Mouse (Mus musculus) retina, postnatal 7 days (tissue): ENCODE data around the gene Mcmbp.
A peak's percentile ranks its signal among the peaks of the same experiment; 100 is the strongest.
"Not testable (repeated sequence)": the region's sequence is repeated elsewhere in the genome, so short reads cannot be mapped to it uniquely, and the experiment has no call there.

Source experiments
- DNase-seq: peaks from one replicate; pipeline ENCODE4 v3.0.0-alpha.2; 2012; ENCODE audit warnings: low read depth, low spot score

Gene Mcmbp

DNA sequence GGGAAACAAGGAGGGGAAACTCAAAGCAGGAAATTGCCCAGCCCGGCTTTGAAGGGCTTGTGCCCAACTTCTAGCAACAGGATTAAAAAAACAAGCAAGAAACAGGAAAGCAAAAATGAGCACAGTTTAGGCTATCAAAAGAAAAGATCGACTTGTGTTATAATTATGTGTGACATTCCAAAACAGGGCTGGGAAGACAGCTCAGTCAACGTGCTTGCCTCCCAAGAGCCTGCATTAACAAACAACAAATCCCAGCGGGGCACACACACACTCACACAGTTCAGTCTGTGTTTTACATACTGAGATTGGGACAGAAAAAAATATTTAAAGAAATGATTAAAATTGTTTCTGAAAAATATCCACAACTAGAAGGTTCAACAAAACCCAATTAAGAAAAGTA, 22.3 kb downstream of the Mcmbp start:
- no peak for DNase-seq

DNA sequence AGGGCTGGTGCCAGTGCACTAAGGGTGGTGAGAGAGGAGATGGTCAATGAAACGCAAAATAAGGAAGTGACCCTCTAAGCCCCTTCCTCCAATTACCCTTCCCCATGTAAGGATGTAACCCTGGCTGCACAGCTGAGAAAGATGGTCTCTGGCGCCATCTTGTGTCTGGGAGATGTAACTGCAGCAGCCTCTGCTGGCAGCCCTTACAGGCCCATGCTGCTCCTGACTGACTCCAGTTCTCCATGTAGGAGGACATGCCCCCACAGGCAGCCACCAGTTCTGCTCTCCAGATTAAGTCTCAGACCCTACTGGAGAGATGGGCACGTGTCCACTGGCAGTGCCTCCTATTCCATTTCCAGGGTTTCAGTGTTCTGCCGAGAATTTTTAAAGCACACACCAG, 34.6 kb downstream of the Mcmbp start:
- peak; percentile 46 for DNase-seq

DNA sequence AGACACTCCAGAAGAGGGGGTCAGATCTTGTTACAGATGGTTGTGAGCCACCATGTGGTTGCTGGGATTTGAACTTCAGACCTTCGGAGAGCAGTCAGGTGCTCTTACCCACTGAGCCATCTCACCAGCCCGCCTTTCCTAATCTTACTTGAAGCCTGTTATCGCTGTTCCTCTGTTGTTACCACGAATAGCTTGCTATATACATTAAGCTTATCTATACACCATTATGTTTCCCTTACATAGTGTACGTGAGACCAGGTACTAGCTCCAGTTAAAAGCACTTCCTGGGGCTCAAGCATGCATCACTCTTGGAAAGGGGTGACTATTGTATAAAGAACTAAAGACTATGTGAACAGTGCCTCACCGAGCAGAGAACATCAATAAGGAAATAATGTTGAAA, 40.3 kb downstream of the Mcmbp start:
- not testable (repeated sequence) for DNase-seq

DNA sequence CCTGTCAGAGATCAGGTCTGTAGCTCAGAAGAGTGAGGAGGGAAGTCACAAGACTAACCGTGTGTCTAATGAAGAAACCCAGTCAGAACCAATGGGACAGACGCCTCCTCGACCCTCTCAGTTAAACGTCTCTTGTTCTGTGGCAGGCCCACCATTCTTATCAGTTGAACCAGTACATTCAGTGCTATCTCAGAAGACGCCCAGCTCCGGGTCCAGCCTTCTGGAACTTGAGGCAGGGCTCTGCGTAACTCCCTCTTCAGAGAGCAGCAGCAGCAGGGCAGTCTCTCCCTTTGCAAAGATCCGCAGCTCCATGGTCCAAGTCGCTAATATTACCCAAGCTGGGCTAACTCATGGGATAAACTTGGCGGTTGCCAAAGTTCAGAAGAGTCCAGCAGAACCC, 45.4 kb downstream of the Mcmbp start:
- no peak for DNase-seq

DNA sequence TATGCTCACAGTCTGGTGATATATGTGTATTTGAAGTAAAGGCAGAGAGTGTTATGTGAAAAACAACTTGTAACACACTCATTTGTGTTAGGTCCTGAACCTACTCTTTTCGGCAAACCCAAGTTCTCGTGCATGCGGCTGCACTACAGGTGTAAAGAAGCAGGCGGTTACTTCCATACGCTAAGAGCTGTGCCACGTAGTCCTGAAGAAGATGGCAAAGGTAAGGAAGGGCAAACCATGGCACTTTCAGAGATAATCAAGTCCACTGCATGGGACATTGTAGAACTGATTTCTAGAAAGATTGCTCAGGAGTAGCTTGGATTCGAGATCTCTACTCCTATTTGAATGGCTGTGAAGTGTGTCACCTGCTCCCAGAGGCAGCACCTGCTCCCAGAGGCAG, 48.1 kb downstream of the Mcmbp start:
- DNase-seq: no peak

DNA sequence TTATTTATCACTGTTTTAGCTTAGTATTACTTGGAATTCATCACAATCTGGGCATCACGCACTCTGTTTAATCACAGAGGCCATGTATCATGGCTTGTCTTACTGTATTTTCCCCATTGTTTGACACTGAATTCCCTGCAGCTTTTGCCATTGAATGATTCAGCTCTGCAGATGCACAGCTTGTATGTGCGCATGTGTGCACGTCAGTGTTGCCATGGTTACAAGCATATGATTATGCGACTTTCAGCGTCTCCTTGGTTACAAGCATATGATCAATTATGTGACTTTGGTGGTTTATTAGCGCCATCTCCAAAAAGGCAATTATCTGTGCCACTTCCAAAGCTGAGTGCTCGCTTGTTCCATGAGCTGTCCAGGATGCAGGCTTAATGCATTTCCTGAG, 49.5 kb downstream of the Mcmbp start:
- DNase-seq: peak; percentile 25

DNA sequence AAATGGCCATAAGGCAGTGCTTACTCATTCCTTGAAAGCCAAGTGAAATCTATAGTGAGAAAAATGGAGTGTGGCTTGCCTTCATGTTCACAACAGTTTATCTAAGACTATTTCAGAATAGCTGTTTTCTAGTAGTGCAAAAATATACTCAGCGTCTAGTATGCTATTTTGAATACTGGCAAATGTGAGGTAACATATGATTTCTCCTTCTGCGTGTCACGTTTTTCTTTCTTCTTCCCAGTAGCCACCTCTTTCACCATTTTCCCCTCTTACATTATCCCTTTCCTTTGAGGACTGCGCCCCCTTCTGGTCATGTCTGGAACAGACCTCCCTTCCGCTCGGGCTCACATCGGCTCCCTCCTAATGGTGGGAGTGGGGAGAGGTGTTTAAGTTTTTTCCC, 50.2 kb downstream of the Mcmbp start:
- DNase-seq: peak; percentile 83

DNA sequence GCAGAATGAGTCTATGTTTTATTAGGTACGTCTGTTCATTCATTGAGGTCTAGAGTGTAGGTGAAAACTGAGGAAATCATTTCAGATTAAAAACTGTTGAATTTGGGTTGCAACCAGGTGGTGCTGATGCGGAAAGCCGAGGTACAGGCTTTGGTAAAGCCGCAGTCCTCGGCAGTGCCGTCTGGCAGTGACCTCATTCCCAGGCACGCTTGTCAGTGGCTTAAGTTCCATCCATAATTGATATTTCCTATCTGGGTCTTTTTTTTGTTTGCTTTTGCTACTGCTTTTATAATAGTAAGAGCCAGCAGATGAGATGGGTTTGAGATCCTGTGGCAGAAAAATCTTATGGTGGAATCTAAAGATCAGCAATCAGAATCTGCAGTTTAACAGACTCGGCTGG, 50.9 kb downstream of the Mcmbp start:
- DNase-seq: no peak

DNA sequence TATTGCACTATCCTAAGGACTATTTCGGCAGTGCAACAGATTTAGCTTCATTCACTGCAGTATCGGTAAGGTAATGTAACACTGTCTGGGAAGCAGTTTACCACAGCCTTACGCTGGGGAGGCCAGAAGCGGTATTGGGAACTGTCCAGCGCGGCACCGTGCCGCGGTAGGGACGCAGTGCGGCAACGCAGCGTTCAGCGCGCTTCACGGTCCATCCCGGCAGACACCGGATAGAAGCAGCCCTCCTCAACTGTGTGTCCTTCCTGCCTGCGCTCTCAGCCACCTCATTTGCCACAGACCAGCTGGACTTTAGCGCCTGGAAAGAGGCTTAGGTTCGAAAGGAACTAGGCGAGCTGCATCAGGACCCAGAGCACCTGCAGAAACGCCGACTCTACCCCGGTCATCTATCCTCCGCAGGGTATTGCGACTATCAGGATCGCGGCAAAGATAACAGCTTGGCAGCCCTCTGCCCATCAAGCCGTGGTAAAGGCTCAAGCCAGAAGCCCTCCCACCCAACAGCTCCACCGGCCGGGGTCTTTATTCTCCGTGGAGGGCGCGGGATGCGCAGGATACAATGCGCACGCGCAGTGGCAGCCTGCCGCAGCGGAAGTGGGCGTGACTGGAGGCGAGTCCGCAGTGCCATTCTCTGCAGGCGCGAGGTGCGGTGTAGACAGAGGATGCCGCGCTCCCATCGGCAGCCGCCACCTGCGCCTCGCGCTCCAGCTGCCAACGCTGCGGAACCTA, 52.3 kb downstream of the Mcmbp start:
- peak; percentile 68 for DNase-seq

DNA sequence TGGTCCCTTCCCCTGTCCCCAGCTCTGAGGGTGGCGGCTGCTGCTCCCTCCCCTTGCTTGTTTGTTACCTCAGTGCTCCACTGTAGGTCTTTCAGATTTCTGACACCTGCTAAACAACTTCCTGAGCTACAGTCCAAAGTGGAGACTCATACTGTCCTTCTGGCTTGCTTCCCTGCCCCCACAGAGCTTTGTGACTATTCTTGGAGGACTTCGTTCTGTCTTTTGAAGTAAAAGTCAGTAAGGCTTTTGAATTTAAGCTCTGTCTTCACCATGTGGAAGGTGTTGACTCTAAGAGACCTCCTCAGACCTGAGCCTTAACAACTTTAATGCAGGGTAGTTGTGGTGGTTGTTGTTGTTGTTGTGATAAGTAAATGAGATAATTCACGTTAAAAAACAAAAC, 61.7 kb downstream of the Mcmbp start:
- DNase-seq: no peak

DNA sequence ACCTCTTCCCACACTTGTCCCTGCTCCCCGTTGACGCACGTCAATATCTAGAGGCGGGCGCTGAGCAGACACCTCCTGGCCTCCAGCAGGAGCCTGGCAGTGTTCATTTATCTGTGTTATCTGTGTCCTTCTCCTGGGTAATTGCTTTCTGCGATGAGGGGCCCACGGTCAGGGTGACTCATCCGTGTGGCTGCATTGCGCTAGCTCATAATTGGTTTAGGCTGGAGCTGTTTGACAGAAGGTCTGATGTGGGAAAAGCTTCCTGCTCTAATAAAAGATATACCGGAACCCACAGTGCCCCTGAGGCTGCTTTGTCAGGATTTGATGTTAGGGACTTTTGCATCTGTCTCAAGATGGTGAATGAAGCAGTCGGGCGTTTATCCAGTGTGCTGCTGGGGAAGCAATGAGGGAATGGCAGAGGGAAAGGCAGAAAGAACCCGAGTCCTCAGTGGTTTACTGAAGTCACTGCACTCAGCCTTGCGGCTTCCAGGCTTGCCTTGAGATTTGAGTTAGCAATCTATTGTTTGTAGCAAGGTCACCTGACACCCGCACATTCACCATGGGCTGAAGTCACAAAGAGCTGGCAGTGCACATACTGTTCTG, 67.8 kb downstream of the Mcmbp start:
- DNase-seq: peak; percentile 30

DNA sequence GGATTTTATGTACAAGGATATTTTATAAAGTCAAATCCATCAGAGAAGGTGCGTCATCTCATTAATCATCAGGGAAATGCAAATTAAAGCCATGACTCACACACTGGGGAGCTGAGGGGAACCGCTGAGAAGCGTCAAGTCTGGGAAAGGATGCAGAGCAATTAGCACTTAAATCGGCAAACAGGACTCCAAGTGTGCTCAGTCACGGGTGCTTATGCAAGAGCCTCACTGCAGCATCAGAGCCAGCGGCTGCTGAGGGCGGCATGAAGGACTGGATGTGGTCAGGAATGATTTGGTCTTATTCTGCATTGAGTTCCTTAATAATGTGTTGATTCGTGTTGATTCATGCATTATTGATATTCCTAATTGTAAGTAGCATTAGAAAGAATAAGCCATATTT, 68.3 kb downstream of the Mcmbp start:
- DNase-seq: no peak

DNA sequence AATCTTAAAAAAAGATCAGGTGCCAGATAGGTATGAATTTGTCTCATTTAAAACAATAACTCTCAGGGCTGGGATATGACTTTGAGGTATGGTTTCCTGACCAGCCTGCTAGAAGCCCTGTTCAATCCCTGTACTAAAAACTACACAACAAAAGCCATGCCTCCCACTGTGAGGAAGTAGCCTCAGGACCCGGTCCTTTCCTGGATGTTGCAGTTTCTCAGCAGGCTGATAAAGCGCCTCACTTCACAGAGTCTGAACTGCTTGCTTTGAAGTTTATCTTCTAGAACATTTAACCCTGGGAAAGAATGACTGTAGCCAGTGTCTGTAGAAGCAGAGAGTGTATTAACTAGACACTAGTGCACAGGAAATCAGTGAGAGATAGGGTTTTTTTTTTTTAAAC, 71.5 kb downstream of the Mcmbp start:
- DNase-seq: no peak

DNA sequence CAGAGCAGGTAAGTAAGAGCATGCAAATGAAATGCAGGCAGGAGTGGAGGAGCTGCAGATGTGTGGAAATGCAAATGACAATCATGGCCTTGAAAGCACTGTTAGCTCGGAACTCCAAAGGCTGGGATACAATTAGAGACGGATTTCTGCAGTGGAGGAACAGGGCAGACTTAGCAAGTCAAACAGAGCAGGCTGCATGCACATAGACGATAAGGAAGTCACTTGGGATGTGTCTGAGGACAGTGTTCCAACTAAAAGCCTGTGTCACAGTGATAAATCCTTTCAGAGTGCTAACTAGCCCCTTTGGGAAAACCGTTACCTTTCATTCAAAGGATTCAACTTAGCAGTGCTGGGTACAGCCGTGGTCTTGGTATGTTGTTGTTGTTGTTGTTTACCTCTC, 72.5 kb downstream of the Mcmbp start:
- DNase-seq: no peak

DNA sequence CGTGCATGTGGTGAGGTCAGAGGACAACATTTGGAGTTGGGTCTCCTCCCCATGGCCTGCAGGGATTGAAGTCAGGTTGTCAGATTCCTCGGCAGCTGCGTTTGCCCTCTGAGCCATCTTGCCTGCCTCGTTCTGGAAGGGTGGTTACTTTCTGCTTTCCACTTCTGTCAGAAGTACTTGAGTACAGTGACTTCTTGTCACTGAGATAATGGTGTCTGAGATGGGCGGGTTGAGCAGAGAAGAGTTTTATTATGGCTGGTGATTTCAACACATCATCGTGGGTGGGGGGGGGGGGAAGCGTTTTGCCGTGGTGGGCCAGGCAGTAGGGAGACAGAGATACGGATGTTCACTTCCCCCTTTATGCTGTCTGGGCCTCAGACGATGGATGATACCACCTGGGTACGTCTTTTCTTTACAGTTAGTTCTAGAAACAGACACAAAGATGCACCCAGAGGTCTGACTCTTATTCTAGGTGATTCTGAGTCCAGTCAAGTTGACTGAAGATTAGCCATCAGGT, 75.4 kb downstream of the Mcmbp start:
- DNase-seq: no peak

DNA sequence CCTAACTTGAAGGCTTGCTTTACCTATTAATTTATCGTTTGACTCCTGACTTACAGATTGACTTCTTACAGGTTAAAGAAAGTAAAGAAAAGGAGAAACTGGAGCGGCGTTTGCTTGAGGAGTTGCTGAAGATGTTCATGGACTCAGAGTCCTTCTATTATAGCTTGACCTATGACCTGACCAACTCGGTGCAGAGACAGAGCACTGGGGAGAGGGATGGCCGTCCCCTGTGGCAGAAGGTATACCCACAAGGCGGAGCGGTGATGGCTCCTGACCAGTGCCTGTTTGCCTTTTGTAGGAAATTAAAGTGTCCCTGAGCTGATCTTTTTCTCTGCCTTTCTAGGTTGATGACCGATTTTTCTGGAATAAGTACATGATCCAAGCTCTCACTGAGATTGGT, 76.4 kb downstream of the Mcmbp start:
- DNase-seq: no peak

DNA sequence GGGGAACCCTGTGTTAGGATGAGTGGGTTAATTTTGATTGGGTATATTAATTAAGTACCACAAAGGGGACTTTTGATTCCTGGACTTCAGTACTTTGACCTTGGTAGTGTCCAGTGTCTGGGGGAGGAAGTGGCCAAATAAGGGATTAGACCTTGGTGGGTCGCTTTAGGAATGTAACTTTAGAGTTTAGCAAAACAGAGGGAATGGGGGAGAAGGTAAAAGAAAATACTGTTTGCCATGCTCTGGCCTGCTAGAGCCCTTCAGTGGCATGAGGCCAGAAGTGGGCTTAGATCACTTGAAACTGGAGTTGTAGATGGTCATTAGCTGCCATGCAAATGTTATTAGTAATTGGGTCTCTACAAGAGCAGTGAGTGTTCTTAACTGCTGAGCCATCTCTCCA, 83.3 kb downstream of the Mcmbp start:
- no peak for DNase-seq
